Mouse (Mus musculus): ENCODE results near the gene Scube1. TPM values are rescaled to one million over a fixed set of nuclear protein-coding genes. Genes with fewer than 3 reads are reported as not detected.

The Scube1 gene
- polyA plus RNA-seq, 1 experiment from 2014 or later: 6.6 TPM

- ATAC-seq (replicated peaks; ENCODE audit: low FRiP score, low TSS enrichment, low read depth) (no peak), DNase-seq (ENCODE audit: low spot score) (no peak)
- H3K9me3 ChIP-seq (ENCODE audit: control insufficient read depth, low read length): no peaks in the 10 kb centered on the region
- peaks cover 14% of the 10 kb centered on the region for H3K4me1 ChIP-seq (replicated peaks; ENCODE audit: control insufficient read depth, insufficient read depth, low read length)
- WGBS: 33% methylated on average over 15 of the region's 15 CpGs
- no peak overlapping the region for H3K27ac ChIP-seq (ENCODE audit: low read depth)
- peaks cover 10% of the 10 kb centered on the region; the same call in 1 of the 2 replicates for H3K27me3 ChIP-seq (replicated peaks; ENCODE audit: control insufficient read depth, insufficient read depth, low read length)
- H3K36me3 ChIP-seq (ENCODE audit: control insufficient read depth, insufficient read depth, low read length): no peaks in the 10 kb centered on the region
- H3K4me3 ChIP-seq (ENCODE audit: low read depth, low read length): no peak overlapping the region
- H3K4me2 ChIP-seq (ENCODE audit: low read length): no peak overlapping the region
- no peak overlapping the region for H3K9ac ChIP-seq (ENCODE audit: low read length)
Measured at GRCm38 (mm10) chr15:83683051-83683561, 41.7 kb downstream of the Scube1 start.

- peaks cover 17% of the 10 kb centered on the region for H3K4me1 ChIP-seq (replicated peaks; ENCODE audit: control insufficient read depth, insufficient read depth, low read length)
- no peaks in the 10 kb centered on the region for H3K9me3 ChIP-seq (ENCODE audit: control insufficient read depth, low read length)
- no peak overlapping the region for H3K4me3 ChIP-seq (ENCODE audit: low read depth, low read length)
- H3K27ac ChIP-seq (ENCODE audit: low read depth): no peak overlapping the region
- no peaks in the 10 kb centered on the region for H3K36me3 ChIP-seq (ENCODE audit: control insufficient read depth, insufficient read depth, low read length)
- no peak overlapping the region for H3K9ac ChIP-seq (ENCODE audit: low read length)
- no peak overlapping the region for H3K4me2 ChIP-seq (ENCODE audit: low read length)
- WGBS: 80% methylated on average over 7 of the region's 7 CpGs
- ATAC-seq (replicated peaks; ENCODE audit: low FRiP score, low TSS enrichment, low read depth): no peak
- no peak for DNase-seq (ENCODE audit: low spot score)
- peaks cover 19% of the 10 kb centered on the region; the same call in 1 of the 2 replicates for H3K27me3 ChIP-seq (replicated peaks; ENCODE audit: control insufficient read depth, insufficient read depth, low read length)
Measured at GRCm38 (mm10) chr15:83680300-83680699, 44.5 kb downstream of the Scube1 start.

- DNase-seq (ENCODE audit: low spot score) (no peak), ATAC-seq (replicated peaks; ENCODE audit: low FRiP score, low TSS enrichment, low read depth) (no peak)
- Histone ChIP-seq H3K27ac (ENCODE audit: low read depth) (no peak overlapping the region), H3K9ac (ENCODE audit: low read length) (no peak overlapping the region), H3K9me3 (ENCODE audit: control insufficient read depth, low read length) (no peaks in the 10 kb centered on the region), H3K4me3 (ENCODE audit: low read depth, low read length) (no peak overlapping the region), H3K4me1 (replicated peaks; ENCODE audit: control insufficient read depth, insufficient read depth, low read length) (peaks cover 17% of the 10 kb centered on the region), H3K4me2 (ENCODE audit: low read length) (no peak overlapping the region), H3K36me3 (ENCODE audit: control insufficient read depth, insufficient read depth, low read length) (no peaks in the 10 kb centered on the region), H3K27me3 (replicated peaks; ENCODE audit: control insufficient read depth, insufficient read depth, low read length) (peaks cover 20% of the 10 kb centered on the region; the same call in 1 of the 2 replicates)
- WGBS: 58% methylated on average over 5 of the region's 5 CpGs
Measured at GRCm38 (mm10) chr15:83679729-83680128, 45.1 kb downstream of the Scube1 start.

GRCm38 (mm10) chr15:83678606-83679005 lies 46.2 kb downstream of the Scube1 start:
- Histone ChIP-seq H3K9me3 (ENCODE audit: control insufficient read depth, low read length) (no peaks in the 10 kb centered on the region), H3K9ac (ENCODE audit: low read length) (no peak overlapping the region), H3K4me2 (ENCODE audit: low read length) (no peak overlapping the region), H3K27me3 (replicated peaks; ENCODE audit: control insufficient read depth, insufficient read depth, low read length) (peaks cover 20% of the 10 kb centered on the region; the same call in 1 of the 2 replicates), H3K27ac (ENCODE audit: low read depth) (no peak overlapping the region), H3K36me3 (ENCODE audit: control insufficient read depth, insufficient read depth, low read length) (no peaks in the 10 kb centered on the region), H3K4me1 (replicated peaks; ENCODE audit: control insufficient read depth, insufficient read depth, low read length) (peaks cover 17% of the 10 kb centered on the region), H3K4me3 (ENCODE audit: low read depth, low read length) (no peak overlapping the region)
- 14% methylated on average over 11 of the region's 11 CpGs for WGBS
- DNase-seq (ENCODE audit: low spot score) (no peak), ATAC-seq (replicated peaks; ENCODE audit: low FRiP score, low TSS enrichment, low read depth) (no peak)

- no peak overlapping the region for H3K4me2 ChIP-seq (ENCODE audit: low read length)
- H3K9ac ChIP-seq (ENCODE audit: low read length): no peak overlapping the region
- ATAC-seq (replicated peaks; ENCODE audit: low FRiP score, low TSS enrichment, low read depth): no peak
- 20% methylated on average over 7 of the region's 7 CpGs for WGBS
- no peak overlapping the region for H3K4me3 ChIP-seq (ENCODE audit: low read depth, low read length)
- peaks cover 17% of the 10 kb centered on the region for H3K4me1 ChIP-seq (replicated peaks; ENCODE audit: control insufficient read depth, insufficient read depth, low read length)
- no peak overlapping the region for H3K27ac ChIP-seq (ENCODE audit: low read depth)
- no peaks in the 10 kb centered on the region for H3K36me3 ChIP-seq (ENCODE audit: control insufficient read depth, insufficient read depth, low read length)
- peaks cover 20% of the 10 kb centered on the region; the same call in 1 of the 2 replicates for H3K27me3 ChIP-seq (replicated peaks; ENCODE audit: control insufficient read depth, insufficient read depth, low read length)
- H3K9me3 ChIP-seq (ENCODE audit: control insufficient read depth, low read length): no peaks in the 10 kb centered on the region
- DNase-seq (ENCODE audit: low spot score): no peak
Measured at GRCm38 (mm10) chr15:83678089-83678488, 46.7 kb downstream of the Scube1 start.

- no peaks in the 10 kb centered on the region for H3K9me3 ChIP-seq (ENCODE audit: control insufficient read depth, low read length)
- H3K27me3 ChIP-seq (replicated peaks; ENCODE audit: control insufficient read depth, insufficient read depth, low read length): peaks cover 20% of the 10 kb centered on the region; the same call in 1 of the 2 replicates
- no peak overlapping the region for H3K4me3 ChIP-seq (ENCODE audit: low read depth, low read length)
- 92% methylated on average over 6 of the region's 6 CpGs for WGBS
- no peak overlapping the region for H3K9ac ChIP-seq (ENCODE audit: low read length)
- no peak for ATAC-seq (replicated peaks; ENCODE audit: low FRiP score, low TSS enrichment, low read depth)
- H3K4me2 ChIP-seq (ENCODE audit: low read length): no peak overlapping the region
- no peak for DNase-seq (ENCODE audit: low spot score)
- H3K36me3 ChIP-seq (ENCODE audit: control insufficient read depth, insufficient read depth, low read length): no peaks in the 10 kb centered on the region
- no peak overlapping the region for H3K27ac ChIP-seq (ENCODE audit: low read depth)
- H3K4me1 ChIP-seq (replicated peaks; ENCODE audit: control insufficient read depth, insufficient read depth, low read length): peaks cover 15% of the 10 kb centered on the region
Measured at GRCm38 (mm10) chr15:83677098-83677497, 47.7 kb downstream of the Scube1 start.

GRCm38 (mm10) chr15:83676286-83676685 lies 48.5 kb downstream of the Scube1 start:
- Histone ChIP-seq H3K4me1 (replicated peaks; ENCODE audit: control insufficient read depth, insufficient read depth, low read length) (peaks cover 15% of the 10 kb centered on the region), H3K4me3 (ENCODE audit: low read depth, low read length) (no peak overlapping the region), H3K27me3 (replicated peaks; ENCODE audit: control insufficient read depth, insufficient read depth, low read length) (peaks cover 20% of the 10 kb centered on the region; the same call in 1 of the 2 replicates), H3K4me2 (ENCODE audit: low read length) (no peak overlapping the region), H3K27ac (ENCODE audit: low read depth) (no peak overlapping the region), H3K9ac (ENCODE audit: low read length) (no peak overlapping the region), H3K36me3 (ENCODE audit: control insufficient read depth, insufficient read depth, low read length) (no peaks in the 10 kb centered on the region), H3K9me3 (ENCODE audit: control insufficient read depth, low read length) (no peaks in the 10 kb centered on the region)
- no peak for DNase-seq (ENCODE audit: low spot score)
- ATAC-seq (replicated peaks; ENCODE audit: low FRiP score, low TSS enrichment, low read depth): no peak
- 83% methylated on average over 3 of the region's 3 CpGs for WGBS

- no peak overlapping the region for H3K9ac ChIP-seq (ENCODE audit: low read length)
- no peak overlapping the region for H3K4me3 ChIP-seq (ENCODE audit: low read depth, low read length)
- no peak for DNase-seq (ENCODE audit: low spot score)
- H3K4me1 ChIP-seq (replicated peaks; ENCODE audit: control insufficient read depth, insufficient read depth, low read length): peaks cover 6% of the 10 kb centered on the region
- H3K27ac ChIP-seq (ENCODE audit: low read depth): no peak overlapping the region
- WGBS: 78% methylated on average over 3 of the region's 3 CpGs
- H3K9me3 ChIP-seq (ENCODE audit: control insufficient read depth, low read length): no peaks in the 10 kb centered on the region
- H3K27me3 ChIP-seq (replicated peaks; ENCODE audit: control insufficient read depth, insufficient read depth, low read length): peaks cover 16% of the 10 kb centered on the region; the same call in 1 of the 2 replicates
- H3K4me2 ChIP-seq (ENCODE audit: low read length): no peak overlapping the region
- H3K36me3 ChIP-seq (ENCODE audit: control insufficient read depth, insufficient read depth, low read length): no peaks in the 10 kb centered on the region
- ATAC-seq (replicated peaks; ENCODE audit: low FRiP score, low TSS enrichment, low read depth): no peak
Measured at GRCm38 (mm10) chr15:83673621-83674020, 51.2 kb downstream of the Scube1 start.

- H3K27ac ChIP-seq (ENCODE audit: low read depth): no peak overlapping the region
- DNase-seq (ENCODE audit: low spot score): no peak
- ATAC-seq (replicated peaks; ENCODE audit: low FRiP score, low TSS enrichment, low read depth): no peak
- no peak overlapping the region for H3K4me2 ChIP-seq (ENCODE audit: low read length)
- H3K36me3 ChIP-seq (ENCODE audit: control insufficient read depth, insufficient read depth, low read length): no peaks in the 10 kb centered on the region
- WGBS: 55% methylated on average over 6 of the region's 6 CpGs
- H3K4me3 ChIP-seq (ENCODE audit: low read depth, low read length): no peak overlapping the region
- no peak overlapping the region for H3K9ac ChIP-seq (ENCODE audit: low read length)
- 0 out of 2 replicates have a peak, but pooled peaks cover 4% of the 10 kb centered on the region for H3K27me3 ChIP-seq (replicated peaks; ENCODE audit: control insufficient read depth, insufficient read depth, low read length)
- no peaks in the 10 kb centered on the region for H3K4me1 ChIP-seq (replicated peaks; ENCODE audit: control insufficient read depth, insufficient read depth, low read length)
- H3K9me3 ChIP-seq (ENCODE audit: control insufficient read depth, low read length): no peaks in the 10 kb centered on the region
Measured at GRCm38 (mm10) chr15:83667501-83667900, 57.3 kb downstream of the Scube1 start.

Data from intestine, embryonic 14.5 days (tissue).